Mouse (Mus musculus) forebrain, embryonic 10.5 days (tissue): ENCODE data around the gene Lmbr1. TPM values are rescaled to one million over a fixed set of nuclear protein-coding genes. Genes with fewer than 3 reads are reported as not detected.
A peak's percentile ranks its signal among the peaks of the same experiment; 100 is the strongest.

ENCODE experiments used
- DNase-seq: peaks from one replicate; pipeline ENCODE4 v3.0.0-alpha.2; 2017; ENCODE audit warnings: low spot score; ENCODE audit errors: extremely low spot score
- H3K27ac ChIP-seq: fragments of 300-500 bp; sonication (generic); 2 replicates; pipeline ENCODE4 v1.5.1; 2016; ENCODE audit warnings: mild to moderate bottlenecking
- H3K27me3 ChIP-seq: fragments of 300-500 bp; sonication (generic); 2 replicates; pipeline ENCODE4 v1.6.1; 2016; ENCODE audit warnings: mild to moderate bottlenecking; ENCODE audit not compliant: poor library complexity, severe bottlenecking
- H3K36me3 ChIP-seq: fragments of 300-500 bp; sonication (generic); replicated peaks from 2 replicates; pipeline ENCODE4 v1.6.1; 2016; ENCODE audit warnings: mild to moderate bottlenecking, moderate library complexity
- H3K4me1 ChIP-seq: fragments of 300-500 bp; sonication (generic); 2 replicates; pipeline ENCODE4 v1.6.1; 2016
- H3K4me3 ChIP-seq: fragments of 300-500 bp; sonication (generic); 2 replicates; pipeline ENCODE4 v1.5.1; 2016; ENCODE audit warnings: mild to moderate bottlenecking, moderate library complexity
- H3K9me3 ChIP-seq: fragments of 300-500 bp; sonication (generic); 2 replicates; pipeline ENCODE4 v1.6.1; 2016; ENCODE audit warnings: mild to moderate bottlenecking, moderate library complexity
- WGBS: fragments of 180-500 bp; shearing (Covaris S2); methylation state at CpG from one replicate; pipeline ENCODE4 v1.1.7; 2016; 5-methylcytosine and 5-hydroxymethylcytosine counted together
- polyA plus RNA-seq: library from polyadenylated mRNA; unstranded; fragments of >200 nt; fragmentation: Nextera tagmentation; extraction: Ambion mirVana; gene quantifications from 2 replicates; pipeline ENCODE4 v1.2.1, GENCODE M21; 2016

The Lmbr1 gene
- polyA plus RNA-seq, 1 experiment from 2014 or later: 9.7 TPM

- H3K4me3 ChIP-seq: no peak overlapping the region
- H3K27ac ChIP-seq: no peak overlapping the region
- no peaks in the 10 kb centered on the region for H3K9me3 ChIP-seq
- H3K27me3 ChIP-seq: no peaks in the 10 kb centered on the region
- H3K36me3 ChIP-seq: no peaks in the 10 kb centered on the region
- no peaks in the 10 kb centered on the region for H3K4me1 ChIP-seq
- 57% methylated on average over 5 of the region's 5 CpGs for WGBS
- DNase-seq: no peak
These were observed 42.4 kb downstream of the Lmbr1 start for GRCm38 (mm10) chr5:29335836-29336235.

DNA sequence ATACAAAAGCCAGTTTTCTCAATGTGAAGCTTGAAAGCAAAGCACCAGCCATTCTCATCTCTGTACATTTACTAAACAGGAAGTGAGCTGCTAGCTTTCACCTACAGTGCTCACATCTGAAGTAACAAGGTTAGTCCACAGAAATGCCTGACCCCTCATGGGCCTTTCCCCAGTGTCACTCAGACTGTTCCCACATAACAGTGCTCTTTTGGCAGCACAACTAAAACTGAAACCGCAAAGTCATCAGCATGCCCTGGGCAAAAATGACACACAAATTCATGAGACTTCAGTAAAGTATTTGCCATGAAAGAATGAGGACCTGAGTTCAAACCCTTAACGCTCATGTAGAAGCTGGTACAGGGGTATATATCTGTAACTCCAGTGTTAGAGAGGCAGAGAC lies 55.7 kb downstream of the Lmbr1 start:
- H3K27ac ChIP-seq: no peak overlapping the region
- H3K4me3 ChIP-seq: no peak overlapping the region
- WGBS: 96% methylated on average over 2 of the region's 2 CpGs
- DNase-seq: no peak
- H3K27me3 ChIP-seq: no peaks in the 10 kb centered on the region
- no peaks in the 10 kb centered on the region for H3K4me1 ChIP-seq
- no peaks in the 10 kb centered on the region for H3K9me3 ChIP-seq
- H3K36me3 ChIP-seq: no peaks in the 10 kb centered on the region

DNA sequence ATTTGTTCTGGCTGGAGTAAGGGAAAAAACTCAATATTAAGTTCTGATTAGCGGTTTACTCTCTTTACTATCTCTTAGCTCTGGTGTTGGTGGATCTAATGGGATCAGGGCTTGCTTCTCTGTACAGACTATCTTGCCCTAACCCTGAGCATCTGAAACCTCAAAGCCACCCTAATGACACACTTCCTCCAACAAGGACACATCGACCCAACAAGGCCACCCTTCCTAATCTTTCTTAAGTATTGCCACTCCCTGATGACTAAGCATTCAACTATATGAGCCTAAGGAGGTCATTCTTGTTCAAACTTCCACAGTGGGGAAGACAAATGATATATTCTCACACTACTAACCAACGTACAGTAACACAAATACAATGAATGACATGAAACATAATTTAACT lies 69.0 kb downstream of the Lmbr1 start:
- WGBS: 80% methylated on average over 3 of the region's 3 CpGs
- H3K27me3 ChIP-seq: no peaks in the 10 kb centered on the region
- no peaks in the 10 kb centered on the region for H3K4me1 ChIP-seq
- no peak overlapping the region for H3K27ac ChIP-seq
- peaks cover 6% of the 10 kb centered on the region; the same call in 1 of the 2 replicates for H3K36me3 ChIP-seq
- H3K9me3 ChIP-seq: no peaks in the 10 kb centered on the region
- DNase-seq: no peak
- no peak overlapping the region for H3K4me3 ChIP-seq

- DNase-seq: peak; percentile 52
- H3K9me3 ChIP-seq: no peaks in the 10 kb centered on the region
- no peaks in the 10 kb centered on the region for H3K4me1 ChIP-seq
- no peak overlapping the region for H3K4me3 ChIP-seq
- no peaks in the 10 kb centered on the region for H3K27me3 ChIP-seq
- no peak overlapping the region for H3K27ac ChIP-seq
- H3K36me3 ChIP-seq: no peaks in the 10 kb centered on the region
- WGBS: 27% methylated on average over 2 of the region's 2 CpGs
These were observed 85.0 kb downstream of the Lmbr1 start for GRCm38 (mm10) chr5:29293194-29293593.

DNA sequence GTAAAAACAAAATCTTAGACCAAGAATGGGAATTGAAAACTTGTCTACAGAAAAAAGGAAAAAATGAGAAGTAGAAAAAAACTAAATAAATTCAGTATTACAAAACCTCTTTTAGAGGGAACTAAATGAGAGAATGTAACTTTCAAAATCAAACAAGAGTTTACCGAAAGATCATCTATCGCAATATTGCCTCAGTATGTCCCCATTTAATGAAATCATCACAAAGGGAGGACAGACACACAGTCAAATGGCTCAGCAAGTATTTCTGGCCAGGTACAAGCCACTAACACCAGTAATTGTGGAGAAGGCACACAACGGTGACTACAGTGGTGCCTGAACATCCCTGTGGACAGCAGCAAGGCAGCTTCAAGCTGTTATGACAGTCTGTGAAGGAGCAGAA lies 88.1 kb downstream of the Lmbr1 start:
- no peaks in the 10 kb centered on the region for H3K27me3 ChIP-seq
- WGBS: 95% methylated on average over 3 of the region's 3 CpGs
- DNase-seq: no peak
- H3K4me3 ChIP-seq: no peak overlapping the region
- no peak overlapping the region for H3K27ac ChIP-seq
- no peaks in the 10 kb centered on the region for H3K36me3 ChIP-seq
- no peaks in the 10 kb centered on the region for H3K4me1 ChIP-seq
- no peaks in the 10 kb centered on the region for H3K9me3 ChIP-seq

- Histone ChIP-seq H3K9me3 (no peaks in the 10 kb centered on the region), H3K27me3 (no peaks in the 10 kb centered on the region), H3K4me1 (no peaks in the 10 kb centered on the region), H3K27ac (no peak overlapping the region), H3K36me3 (no peaks in the 10 kb centered on the region), H3K4me3 (no peak overlapping the region)
- no peak for DNase-seq
- 91% methylated on average over 6 of the region's 6 CpGs for WGBS
These were observed 88.5 kb downstream of the Lmbr1 start for GRCm38 (mm10) chr5:29289703-29290102.

- no peaks in the 10 kb centered on the region for H3K27me3 ChIP-seq
- no peaks in the 10 kb centered on the region for H3K9me3 ChIP-seq
- 88% methylated on average over 3 of the region's 3 CpGs for whole genome bisulfite sequencing
- no peak overlapping the region for H3K27ac ChIP-seq
- no peaks in the 10 kb centered on the region for H3K4me1 ChIP-seq
- DNase-seq: no peak
- no peaks in the 10 kb centered on the region for H3K36me3 ChIP-seq
- no peak overlapping the region for H3K4me3 ChIP-seq
These were observed 97.1 kb downstream of the Lmbr1 start for GRCm38 (mm10) chr5:29281081-29281480.

- Histone ChIP-seq H3K27ac (no peak overlapping the region), H3K4me3 (no peak overlapping the region), H3K4me1 (no peaks in the 10 kb centered on the region), H3K36me3 (no peaks in the 10 kb centered on the region), H3K27me3 (no peaks in the 10 kb centered on the region), H3K9me3 (no peaks in the 10 kb centered on the region)
- no peak for DNase-seq
These were observed 103.4 kb downstream of the Lmbr1 start for GRCm38 (mm10) chr5:29274746-29275145.

GRCm38 (mm10) chr5:29273426-29273825 lies 104.8 kb downstream of the Lmbr1 start:
- Histone ChIP-seq H3K36me3 (no peaks in the 10 kb centered on the region), H3K9me3 (no peaks in the 10 kb centered on the region), H3K27me3 (no peaks in the 10 kb centered on the region), H3K4me3 (no peak overlapping the region), H3K4me1 (no peaks in the 10 kb centered on the region), H3K27ac (no peak overlapping the region)
- DNase-seq: no peak
- 84% methylated on average over 2 of the region's 2 CpGs for WGBS

DNA sequence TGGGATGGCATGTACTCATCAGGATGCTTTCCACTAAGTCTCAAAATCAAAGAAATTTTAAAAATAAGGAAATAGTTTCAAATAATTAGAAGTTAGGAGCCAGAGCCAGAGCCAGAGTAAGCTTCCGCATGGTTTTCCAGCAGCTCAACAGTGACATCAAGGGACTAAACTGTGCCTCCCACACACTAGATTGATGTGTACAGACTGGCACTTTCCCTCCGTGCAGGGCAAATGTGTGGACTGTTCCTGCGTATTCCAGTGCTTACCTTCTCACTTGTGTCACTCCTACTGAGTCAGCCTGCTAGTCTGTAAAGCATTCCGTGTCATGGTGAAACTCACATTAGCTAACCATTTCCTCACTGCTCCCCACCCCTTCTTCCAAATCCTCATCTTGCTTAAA lies 107.3 kb downstream of the Lmbr1 start:
- DNase-seq: no peak
- no peaks in the 10 kb centered on the region for H3K27me3 ChIP-seq
- no peak overlapping the region for H3K27ac ChIP-seq
- no peaks in the 10 kb centered on the region for H3K9me3 ChIP-seq
- 67% methylated on average over 4 of the region's 4 CpGs for WGBS
- H3K36me3 ChIP-seq: no peaks in the 10 kb centered on the region
- no peak overlapping the region for H3K4me3 ChIP-seq
- no peaks in the 10 kb centered on the region for H3K4me1 ChIP-seq

DNA sequence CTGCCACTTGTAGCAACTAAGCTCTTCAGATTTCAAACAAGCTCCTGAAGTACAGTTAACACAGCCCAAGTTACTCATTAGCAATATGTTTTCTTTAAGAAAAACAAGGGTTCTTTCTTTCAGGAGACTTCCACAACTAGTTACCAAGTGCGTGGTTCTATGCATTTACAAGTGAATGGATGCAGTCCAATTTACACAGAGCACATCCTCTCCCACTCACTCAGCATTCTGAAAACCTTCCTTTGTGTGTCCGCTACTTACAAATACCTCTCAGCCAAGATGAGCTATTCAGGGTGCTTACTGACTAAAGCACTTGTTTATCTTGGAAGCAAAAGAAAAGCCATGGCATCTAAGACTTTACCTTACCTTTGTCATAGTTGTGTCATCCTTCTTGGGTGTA lies 124.3 kb downstream of the Lmbr1 start:
- Histone ChIP-seq H3K27ac (no peak overlapping the region), H3K4me1 (peaks cover 37% of the 10 kb centered on the region), H3K36me3 (no peaks in the 10 kb centered on the region), H3K9me3 (no peaks in the 10 kb centered on the region), H3K27me3 (no peaks in the 10 kb centered on the region), H3K4me3 (no peak overlapping the region)
- DNase-seq: no peak
- 33% methylated on average over 2 of the region's 2 CpGs for WGBS

DNA sequence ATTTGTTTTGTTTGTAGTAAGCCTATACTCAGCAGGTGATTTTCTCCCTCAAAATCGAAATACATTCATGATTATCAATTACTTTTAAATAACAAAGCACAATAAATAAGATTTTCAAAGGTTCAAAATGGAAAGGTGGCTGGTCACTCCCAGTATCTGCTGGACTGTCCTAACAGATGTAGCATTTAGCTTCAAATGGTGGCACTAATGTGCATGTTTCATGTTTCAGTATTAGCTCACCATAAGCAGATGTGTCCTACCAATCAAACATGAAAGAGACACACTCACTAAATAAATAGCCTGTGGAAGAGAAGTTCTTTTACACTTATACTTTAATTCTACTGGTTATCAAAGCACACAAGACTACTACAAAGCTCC lies 126.7 kb downstream of the Lmbr1 start:
- Histone ChIP-seq H3K27me3 (no peaks in the 10 kb centered on the region), H3K27ac (peak overlapping the region; percentile 20; the same call in 1 of the 2 replicates), H3K9me3 (no peaks in the 10 kb centered on the region), H3K4me1 (peaks cover 37% of the 10 kb centered on the region), H3K36me3 (no peaks in the 10 kb centered on the region), H3K4me3 (no peak overlapping the region)
- 71% methylated on average over 1 of the region's 1 CpGs for WGBS
- DNase-seq: no peak

DNA sequence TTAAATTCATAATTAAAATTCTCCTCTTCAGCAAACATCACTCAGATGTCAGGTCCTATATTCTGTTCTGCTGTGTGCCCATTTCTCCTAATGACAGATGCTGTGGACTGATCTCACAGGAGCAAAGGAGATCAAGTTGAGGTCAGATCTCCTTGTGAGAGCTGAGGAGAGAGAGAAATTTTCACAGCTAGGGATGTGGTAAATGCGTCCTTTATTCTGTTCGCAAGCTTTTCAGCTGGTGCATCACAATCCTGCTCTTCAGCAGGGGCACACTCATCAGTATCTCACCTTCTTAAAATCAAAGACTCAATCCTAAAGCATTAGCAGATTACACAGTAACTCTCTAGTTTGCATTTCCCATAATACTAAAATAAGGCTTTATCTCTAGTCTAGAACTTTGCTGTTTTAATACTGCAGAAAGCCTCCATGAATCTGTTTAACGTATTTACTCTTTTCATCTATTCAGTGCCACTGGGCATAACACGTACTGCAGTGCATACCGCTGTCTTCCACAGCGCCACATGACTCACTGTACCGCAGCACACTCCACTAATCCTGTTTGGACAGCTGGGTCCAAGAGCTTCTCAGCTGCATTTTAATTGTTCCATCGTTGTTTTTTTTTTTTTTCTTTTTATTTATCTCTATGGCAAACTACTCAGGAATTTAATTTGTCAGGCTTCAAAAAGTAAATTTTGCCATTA lies 127.2 kb downstream of the Lmbr1 start:
- Histone ChIP-seq H3K27me3 (no peaks in the 10 kb centered on the region), H3K9me3 (no peaks in the 10 kb centered on the region), H3K36me3 (no peaks in the 10 kb centered on the region), H3K4me3 (no peak overlapping the region), H3K27ac (no peak overlapping the region), H3K4me1 (peaks cover 37% of the 10 kb centered on the region)
- 48% methylated on average over 8 of the region's 8 CpGs for WGBS
- DNase-seq: no peak

DNA sequence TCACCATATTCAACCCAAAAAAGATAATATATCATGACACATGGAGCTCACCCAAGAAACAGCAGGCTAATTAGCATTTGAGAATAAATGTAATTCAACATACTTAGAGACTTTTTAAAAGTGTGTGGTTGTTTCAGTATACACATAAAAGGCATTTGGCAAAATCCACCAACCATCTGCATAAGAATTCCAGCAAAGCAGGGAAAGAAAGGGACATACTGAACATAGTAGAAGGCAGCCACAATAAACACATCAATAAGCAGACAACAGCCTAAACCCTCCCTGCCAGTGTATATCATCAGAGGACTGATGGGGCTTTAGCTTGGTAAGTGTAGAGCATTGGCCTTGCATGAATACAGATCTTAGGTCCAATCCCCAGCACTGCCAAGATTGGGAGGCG lies 133.4 kb downstream of the Lmbr1 start:
- H3K9me3 ChIP-seq: no peaks in the 10 kb centered on the region
- 33% methylated on average over 1 of the region's 1 CpGs for WGBS
- no peak overlapping the region for H3K4me3 ChIP-seq
- H3K27me3 ChIP-seq: no peaks in the 10 kb centered on the region
- no peak overlapping the region for H3K27ac ChIP-seq
- DNase-seq: no peak
- no peaks in the 10 kb centered on the region for H3K36me3 ChIP-seq
- no peaks in the 10 kb centered on the region for H3K4me1 ChIP-seq
